Mouse (Mus musculus): Measurements from ENCODE around the gene Tmem231. TPM values are rescaled to one million over a fixed set of nuclear protein-coding genes. Genes with fewer than 3 reads are reported as not detected.
"Not testable (repeated sequence)": the region's sequence is repeated elsewhere in the genome, so short reads cannot be mapped to it uniquely, and the experiment has no call there.

Gene Tmem231
- total RNA-seq, 2 experiments from 2014 or later: 7.1 to 10.3 TPM

DNA sequence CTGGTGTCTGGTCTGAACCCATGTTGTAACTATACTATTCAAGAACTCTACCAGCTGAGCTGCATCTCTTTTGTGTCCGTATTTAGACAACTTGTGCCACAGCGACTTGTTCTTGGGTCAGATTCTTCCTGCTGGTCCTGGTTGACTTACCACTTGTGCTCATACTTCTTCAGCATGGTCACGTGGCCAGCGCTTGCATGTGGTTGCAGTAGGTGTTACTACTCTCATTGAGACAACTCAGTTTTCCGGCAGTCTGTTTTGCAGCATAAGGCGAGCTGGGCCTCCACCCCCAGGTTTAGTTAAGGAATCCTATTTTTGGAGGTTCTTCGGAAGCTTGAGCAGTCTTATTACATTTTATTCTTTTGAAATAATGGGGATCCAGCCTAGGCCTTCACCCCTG is 17.6 kb upstream of the Tmem231 start:
- DNase-seq (ENCODE audit: low spot score in 2 of 2): no peak

DNA sequence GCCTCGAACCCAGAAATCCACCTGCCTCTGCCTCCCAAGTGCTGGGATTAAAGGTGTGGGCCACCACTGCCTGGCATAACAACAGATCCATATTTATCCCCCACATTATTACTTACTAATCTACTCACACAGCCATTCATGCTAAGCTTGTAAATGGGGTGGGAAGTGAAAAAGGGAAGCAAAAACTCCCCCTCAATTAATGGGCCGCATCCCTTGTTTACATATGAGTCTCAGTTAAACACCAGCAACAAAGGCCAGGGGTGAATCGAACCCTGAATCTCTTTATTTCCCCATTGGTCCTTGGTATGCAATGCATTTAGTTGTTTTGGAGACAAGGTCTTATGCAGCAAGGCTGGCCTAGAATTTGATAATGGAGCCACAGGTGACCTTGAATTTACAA is 17.2 kb upstream of the Tmem231 start:
- no peak for DNase-seq (ENCODE audit: low spot score in 2 of 2)

DNA sequence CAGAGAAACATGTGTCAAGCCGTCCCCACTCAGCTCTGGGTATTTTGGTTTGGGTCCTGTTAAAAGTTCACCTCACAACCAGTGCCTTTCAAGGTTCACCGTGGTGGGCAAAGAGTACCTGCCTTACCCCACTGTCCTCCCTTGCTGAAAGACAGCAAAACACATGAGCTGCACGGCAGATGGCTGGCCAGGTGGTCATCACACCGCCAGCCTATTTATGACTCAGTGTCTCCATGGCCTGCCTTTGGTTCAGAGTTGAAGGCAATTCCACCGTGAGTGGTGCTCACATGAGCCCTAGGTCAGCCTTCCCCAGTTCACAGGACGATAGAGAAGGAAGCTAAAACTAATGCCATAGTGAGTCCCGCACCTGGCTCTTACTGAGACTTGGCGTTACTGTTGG is 14.3 kb upstream of the Tmem231 start:
- DNase-seq (ENCODE audit: low spot score in 2 of 2): no peak

DNA sequence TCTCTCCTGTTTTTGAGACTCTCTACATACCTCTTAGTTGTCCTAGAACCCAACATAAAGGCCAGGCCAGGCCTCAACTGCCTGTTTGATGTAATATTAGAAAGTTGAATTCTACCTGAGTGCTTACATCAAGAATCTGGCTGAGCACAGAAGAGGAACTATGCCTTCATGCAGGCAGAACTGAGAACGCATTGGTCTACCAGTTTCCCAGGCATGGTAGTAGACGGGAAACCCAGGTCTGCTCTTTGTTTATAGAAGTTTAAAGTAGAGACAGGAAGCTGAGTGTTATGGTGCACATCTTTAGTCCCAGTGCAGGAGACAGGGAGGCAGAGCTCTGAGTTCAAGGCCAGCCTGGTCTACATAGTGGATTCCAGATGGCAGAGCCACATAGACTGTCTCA is 13.5 kb upstream of the Tmem231 start:
- no peak for DNase-seq (ENCODE audit: low spot score in 2 of 2)

DNA sequence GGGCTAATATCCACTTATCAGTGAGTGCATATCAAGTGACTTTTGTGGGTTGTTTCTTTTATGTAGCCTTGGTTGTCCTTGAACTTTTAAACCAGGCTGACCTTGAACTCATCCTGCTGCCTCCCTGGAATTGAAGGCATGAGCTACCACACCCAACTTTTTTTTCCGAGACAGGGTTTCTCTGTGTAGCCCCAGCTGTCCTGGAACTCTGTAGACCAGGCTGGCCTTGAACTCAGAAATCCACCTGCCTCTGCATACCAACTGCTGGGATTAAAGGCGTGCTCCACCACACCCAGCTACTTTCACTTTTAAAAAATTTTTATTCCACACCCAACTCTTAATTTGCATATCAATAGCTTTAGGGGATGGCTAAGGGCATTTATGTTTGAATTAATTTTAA is 9.9 kb upstream of the Tmem231 start:
- no peak for DNase-seq (ENCODE audit: low spot score in 2 of 2)

DNA sequence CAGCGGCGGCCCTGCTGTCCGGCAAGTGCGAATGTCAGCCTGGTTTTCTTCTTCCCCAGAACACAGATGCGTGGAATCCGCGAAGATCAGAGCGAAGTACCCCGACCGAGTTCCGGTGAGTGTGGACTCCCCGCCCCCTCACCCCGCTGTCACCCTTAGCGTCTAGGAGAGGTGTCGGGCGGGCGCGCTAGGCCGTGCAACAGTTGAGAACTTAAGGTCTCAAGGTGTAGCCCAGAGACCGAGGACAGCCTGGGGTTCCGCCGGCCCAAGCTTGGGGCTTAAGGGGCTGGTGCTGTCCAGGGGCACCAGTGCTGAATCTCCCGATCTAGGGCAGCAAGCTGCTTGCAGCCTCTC is 7.4 kb upstream of the Tmem231 start:
- peak; percentile 17 to 28 for DNase-seq (ENCODE audit: low spot score in 2 of 2)

DNA sequence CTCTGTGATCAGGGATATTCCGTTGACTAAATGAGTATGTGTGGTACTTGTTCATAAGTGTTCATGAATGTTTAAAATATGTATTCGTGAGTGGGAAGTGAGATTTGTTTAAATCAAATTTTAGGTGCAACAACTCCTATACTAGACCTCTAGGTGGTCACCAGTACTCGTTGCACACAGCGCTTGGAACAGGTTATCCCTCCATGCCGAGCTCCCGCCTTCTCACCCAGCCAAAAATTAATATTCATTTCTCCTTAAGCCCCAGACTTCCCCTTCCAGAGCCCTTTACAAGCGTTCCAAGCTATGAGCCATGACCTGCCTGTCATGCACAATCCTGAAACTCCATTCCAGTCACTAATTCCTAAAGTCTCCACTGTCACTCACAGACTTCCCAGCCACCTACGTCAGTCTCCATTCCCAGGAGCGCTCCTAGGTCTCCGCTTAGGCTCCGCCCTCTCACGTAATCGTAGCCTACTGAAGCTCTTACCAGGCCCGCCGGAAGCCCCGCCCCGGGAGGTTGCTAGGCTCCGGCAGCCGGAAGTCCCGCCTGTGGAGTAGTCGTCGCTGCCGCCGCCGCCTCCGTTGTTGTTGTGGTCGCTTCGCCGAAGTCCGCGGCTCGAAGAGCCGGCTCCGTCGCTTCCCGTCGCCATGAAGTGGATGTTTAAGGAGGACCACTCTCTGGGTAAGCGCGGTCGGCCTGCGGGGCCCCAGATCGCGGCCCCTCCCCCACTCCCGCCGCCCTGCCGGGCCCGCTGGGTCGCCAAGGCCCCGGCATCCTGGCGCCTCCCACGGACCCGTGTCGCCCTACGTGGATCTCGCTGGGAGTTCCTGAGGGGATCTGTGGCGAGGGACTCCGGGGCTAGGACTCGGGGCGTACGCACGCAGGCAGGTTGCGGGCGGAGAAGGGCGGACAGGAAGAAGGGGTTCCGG is 6.8 kb upstream of the Tmem231 start, which contains the start of gene Gabarapl2:
Gabarapl2 (plus strand) TSS at position 533 of the 930 bp plus-strand sequence.
- peak; percentile 87 to 91 for DNase-seq (ENCODE audit: low spot score in 2 of 2)

DNA sequence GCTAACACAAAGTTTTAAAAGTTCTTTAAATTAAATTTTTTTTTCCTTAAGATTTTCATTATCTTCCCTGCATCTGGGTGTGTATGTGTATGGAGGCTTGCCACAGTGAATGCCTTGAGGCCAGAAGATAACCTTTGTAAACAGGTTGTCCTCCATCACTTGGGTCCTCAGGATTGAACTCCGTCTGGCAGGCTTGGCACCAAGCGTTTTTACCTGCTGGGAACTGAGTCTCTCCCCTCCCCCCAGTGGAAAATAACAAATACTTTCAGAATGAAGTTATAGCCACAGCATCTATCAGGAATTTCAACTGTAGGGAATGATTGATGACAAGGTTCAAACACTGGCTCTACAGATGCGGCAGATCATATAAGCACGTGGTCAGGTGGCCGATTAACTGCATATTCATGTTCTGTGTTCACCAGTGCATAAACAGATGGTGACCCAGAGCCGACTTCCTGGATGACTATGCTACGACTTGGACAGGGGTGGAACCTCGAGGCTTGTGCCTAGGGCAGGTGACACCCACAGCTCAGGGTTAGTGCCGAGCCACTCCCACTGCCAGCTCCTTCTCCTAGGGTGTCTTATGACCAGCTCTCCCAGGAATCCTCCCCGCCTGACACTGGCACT is 5.9 kb upstream of the Tmem231 start:
- no peak for DNase-seq (ENCODE audit: low spot score in 2 of 2)

DNA sequence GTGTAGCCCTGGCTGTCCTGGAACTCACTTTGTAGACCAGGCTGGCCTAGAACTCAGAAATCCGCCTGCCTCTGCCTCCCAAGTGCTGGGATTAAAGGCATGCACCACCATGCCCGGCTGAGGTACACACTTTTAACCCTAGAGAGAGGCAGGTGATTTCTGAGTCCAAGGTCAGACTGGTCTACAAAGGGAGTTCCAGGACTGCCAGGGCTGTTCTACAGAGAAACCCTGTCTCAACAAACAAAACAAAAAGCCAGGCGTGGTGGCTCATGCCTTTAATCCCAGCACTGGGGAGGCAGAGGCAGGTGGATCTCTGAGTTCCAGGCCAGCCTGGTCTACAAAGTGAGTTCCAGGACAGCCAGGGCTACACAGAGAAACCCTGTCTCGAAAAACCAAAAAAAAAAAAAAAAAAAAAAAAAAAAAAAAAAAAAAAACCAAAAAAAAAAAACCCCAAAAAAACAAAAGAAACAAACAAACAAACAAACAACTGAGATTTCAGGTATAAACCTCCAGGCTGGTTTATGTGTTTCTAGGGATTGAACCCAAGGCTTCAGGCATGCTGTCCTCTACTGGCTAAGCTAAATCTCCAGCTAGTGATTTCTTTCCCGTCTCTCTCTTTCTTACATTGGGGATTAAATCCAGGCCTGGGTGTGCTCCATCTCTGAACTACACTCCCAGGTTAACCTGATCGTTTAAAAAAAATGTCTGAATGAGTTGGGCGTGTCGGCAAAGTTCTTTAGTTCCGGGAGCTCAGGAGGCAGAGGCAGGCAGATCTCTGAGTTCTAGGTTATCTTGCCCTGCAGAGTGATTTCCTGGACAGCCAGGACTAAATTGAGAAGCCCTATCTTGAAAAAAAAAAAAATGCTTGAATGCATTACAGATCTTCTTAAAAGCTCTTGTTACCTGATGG is 4.7 kb upstream of the Tmem231 start:
- DNase-seq (ENCODE audit: low spot score in 2 of 2): not testable (repeated sequence)

DNA sequence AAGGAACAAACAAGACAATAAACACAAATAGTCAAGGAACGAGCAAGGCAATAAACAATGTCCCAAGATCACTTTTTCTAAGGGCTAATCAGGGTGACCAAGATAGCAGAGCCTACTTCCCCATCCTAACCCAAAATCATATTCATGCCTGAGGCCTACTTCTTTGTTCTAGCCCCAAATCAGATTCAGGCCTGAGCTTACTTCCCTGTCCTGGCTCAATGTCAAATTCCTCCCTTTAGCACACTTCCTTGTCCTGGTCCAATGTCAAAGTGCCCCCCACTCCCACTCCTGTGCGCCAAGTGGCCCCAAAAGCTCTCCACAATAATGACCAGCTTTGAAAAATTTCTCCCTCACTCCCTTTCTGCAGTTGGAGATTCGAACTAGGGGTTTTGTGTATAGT is 3.5 kb upstream of the Tmem231 start:
- no peak for DNase-seq (ENCODE audit: low spot score in 2 of 2)

DNA sequence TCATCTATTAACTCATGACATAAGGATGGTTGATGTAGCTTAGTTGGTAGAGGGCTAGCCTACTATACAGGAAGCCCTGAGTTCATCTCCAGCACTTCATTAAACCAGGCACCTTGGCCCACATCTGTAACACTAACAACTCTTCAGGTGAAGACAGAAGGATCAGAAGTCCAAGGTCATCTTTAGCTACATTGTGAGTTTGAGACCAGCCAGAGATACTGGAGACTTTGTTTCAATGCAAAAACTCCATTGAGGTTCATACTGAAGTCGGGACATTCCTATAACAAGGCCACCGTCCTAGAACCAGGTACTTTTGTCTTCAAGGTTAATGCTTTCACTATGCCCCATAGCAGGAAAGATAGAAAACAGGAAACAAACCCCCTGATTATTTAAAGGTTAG is 520 bp upstream of the Tmem231 start:
- no peak for DNase-seq (ENCODE audit: low spot score in 2 of 2)

DNA sequence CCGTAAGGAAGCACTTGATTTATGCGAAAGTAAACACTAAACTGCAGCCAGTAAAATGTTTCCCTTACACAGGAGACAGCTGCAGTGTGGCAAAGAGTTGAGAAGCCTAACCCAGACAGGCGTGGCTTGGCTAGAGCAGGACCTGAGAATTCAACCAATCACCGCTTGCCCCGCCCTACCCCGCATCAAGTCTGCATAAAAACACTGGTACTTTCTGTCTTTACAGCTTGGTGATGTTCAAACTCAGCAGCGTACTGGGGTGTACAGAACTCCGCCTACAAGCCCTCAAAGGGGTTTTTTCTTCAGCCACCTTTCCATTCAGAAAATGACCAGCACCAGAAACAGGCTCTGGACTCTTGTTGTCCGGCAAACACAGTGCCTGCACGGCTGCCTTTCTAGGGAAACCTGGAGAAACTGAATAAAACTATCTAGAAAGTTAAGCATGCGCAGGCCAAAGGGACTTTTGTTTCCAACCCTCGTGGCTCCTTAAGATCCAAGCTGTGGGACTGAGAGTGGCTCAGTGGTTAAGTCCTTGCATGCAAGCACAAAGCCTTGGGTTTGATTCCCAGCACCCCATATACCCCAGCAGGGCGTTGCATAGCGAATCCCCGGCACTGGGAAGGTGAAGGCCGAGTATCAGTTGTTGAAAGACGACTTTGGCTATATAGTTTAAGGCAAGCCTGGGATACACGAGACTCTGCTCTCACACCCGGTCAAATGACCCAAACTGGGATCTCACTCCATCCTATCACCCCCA is 923 bp downstream of the Tmem231 start:
- DNase-seq (ENCODE audit: low spot score in 2 of 2): no peak

DNA sequence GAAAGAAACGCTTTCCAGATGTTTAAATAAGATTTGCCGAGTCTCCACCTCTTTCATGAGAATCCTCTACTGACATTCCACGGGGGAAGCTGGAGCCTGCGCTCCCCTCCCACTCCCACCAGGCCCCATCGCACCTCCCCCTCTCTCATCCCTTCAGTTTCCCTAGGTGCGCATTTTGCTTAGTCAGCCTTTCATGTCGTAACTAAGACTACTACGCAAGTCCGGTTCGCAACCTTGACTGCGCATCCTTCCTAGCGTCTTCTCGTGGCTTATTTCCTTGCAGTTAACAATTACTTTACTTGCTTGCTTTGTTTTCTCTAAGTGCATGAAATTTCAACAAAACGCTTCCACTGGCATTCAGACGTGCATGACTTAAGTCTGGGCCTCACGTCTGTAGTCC is 2.0 kb downstream of the Tmem231 start:
- DNase-seq (ENCODE audit: low spot score in 2 of 2): no peak

DNA sequence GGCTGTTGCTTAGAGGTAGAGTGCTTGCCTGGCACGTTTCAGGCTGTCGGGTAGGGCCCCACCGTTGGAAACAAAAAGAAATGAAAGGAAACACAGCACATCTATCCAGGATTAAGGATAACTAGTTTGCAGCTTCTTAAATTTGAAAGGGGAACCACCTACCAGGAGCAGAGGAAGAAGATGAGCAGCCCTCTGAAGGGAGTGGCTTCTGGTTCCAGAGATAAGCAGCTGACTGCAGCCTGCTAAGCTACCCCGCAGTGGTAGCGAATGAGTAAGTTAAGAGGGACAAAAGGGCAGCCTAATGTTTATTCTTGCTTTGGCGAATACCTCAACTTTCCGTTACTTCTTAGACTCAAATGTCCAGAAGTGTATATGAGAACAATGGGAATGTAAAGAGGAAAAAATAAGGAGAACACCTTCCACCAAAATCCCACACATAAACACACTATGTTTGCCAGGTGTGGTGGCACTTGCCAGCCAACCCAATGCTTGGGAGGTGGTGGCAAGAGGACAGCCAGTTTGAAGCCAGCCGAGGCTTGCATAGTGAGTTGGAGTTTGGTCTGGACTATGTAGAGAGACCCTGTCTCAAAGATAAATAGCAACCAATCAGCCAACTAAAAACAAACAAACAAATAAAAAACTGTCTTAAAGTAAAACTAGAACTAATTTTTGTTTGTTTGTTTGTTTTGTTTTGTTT is 3.9 kb downstream of the Tmem231 start:
- no peak for DNase-seq (ENCODE audit: low spot score in 2 of 2)

DNA sequence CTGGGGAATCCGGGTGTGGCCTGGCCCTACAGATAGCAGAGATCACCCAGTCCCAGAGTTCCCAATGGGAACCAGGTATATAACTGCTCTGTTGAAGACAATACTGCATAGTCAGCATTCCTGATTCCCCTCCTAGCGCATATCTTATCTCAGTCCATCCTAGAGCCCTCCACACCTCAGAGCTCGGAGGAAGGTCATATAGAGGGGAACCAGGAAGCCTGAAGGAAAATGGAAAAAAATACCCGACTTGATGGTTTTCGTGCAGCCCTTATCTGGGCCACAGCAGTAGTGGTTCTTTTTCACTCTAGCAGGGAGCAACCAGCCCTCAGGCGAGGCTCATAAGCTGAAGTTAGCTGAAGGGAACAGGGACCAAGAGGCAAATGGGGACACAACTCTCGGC is 8.7 kb downstream of the Tmem231 start:
- no peak for DNase-seq (ENCODE audit: low spot score in 2 of 2)

DNA sequence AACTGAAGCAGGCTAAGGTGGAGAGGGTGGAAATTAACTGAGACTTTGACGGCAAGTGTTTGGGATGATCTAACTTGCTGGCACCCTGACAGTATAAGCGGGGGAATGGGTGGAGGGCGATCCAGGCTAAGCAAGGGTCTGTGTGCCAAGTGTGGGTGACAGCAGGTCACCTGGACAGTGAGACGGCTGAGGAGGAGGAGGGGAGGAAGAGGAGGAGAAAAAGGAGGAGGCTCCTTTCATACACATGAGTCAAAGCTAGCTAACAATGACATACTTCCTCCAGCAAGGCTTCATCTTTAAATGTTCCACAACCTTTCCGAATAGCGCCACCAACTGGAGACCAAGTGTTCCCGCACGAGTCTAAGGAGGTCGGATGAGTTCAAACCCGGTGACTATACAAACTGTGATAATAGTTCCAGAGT is 10.3 kb downstream of the Tmem231 start:
- no peak for DNase-seq (ENCODE audit: low spot score in 2 of 2)

DNA sequence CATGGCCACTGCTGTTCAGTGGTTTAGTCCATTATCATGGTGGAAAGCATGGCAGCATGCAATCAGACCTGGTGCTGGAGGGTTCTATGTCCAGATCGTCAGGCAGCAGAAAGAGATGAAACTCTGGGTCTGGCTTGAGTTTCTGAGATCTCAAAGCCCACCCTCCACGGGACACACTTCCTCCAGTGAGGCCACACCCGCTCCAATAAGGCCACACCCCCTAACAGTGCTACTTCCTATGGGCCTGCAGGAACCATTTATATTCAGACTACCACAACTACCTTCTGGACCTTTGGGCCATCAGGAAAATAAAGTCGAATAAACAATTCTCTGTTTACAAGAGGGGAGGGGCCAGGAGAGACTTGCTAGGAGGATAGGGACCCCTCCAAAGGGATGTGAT is 12.7 kb downstream of the Tmem231 start:
- DNase-seq (ENCODE audit: low spot score in 2 of 2): no peak

DNA sequence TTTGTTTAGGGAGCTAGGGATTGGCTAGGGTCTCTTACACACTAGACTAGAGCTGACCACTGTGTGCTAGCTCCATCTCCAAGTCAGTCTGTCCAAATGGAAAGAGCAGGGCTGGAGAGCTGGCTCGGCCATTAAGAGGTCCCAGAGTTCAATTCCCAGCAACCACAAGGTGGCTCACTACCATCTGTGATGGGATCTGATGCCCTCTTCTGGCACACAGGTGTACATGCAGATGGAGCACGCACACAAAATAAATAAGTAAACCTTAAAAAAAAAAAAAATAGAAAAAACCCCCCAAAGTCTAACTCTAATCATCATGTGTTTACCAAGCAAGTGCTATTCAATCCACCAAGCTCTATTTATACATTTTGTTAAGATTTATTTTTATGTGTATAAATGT is 14.0 kb downstream of the Tmem231 start:
- no peak for DNase-seq (ENCODE audit: low spot score in 2 of 2)

DNA sequence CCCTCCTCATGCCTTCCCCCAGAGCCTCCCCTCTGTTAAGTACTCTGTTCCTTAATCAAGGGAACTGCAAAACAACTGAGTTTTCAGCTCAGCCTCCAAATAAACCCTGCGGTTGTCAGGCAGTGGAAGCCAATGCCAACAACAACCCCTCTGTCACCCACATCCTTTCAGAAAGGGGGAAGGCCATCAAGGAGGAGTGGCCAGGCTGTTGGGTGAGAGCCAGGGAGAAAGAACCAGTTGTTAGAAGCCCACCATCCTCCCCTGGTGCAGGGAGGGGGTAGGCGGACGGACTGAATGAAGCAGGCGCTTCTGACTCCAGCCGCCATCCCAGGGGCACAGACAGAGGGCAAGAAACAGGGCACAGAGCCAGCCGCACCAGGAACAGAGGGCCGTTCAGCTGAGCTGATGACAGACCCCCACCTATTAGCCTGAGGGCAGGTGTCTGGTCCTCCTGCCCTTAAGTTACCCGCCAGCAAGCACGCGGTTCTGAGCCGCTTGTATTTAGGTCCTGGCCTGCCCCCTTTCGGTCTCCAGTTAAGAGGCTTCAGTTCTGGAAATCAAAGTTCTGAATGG is 20.7 kb downstream of the Tmem231 start:
- no peak for DNase-seq (ENCODE audit: low spot score in 2 of 2)

DNA sequence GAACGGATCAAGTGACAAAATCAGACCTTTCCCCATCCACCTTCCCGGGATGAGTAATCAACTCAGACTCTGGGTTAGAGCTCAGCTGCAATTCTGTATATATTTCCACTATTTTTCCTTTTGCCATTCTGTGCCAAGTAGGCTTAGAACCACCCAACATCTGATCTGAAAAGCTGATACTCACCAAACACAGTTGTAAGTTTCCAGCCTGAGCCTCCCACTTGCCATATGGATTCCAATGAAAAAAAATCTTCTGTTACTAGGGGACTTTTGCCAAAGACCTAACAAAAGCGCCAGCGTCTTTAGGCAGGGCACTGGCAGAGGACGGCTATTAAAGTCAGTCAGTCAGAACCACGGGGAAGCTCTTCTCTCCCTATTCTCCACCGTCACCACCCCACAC is 22.1 kb downstream of the Tmem231 start:
- DNase-seq (ENCODE audit: low spot score in 2 of 2): no peak

Measured in adrenal gland, postnatal 4 days (tissue).